11 mouse cellular contexts compared by ENCODE assay signal in the genomic region with DNA sequence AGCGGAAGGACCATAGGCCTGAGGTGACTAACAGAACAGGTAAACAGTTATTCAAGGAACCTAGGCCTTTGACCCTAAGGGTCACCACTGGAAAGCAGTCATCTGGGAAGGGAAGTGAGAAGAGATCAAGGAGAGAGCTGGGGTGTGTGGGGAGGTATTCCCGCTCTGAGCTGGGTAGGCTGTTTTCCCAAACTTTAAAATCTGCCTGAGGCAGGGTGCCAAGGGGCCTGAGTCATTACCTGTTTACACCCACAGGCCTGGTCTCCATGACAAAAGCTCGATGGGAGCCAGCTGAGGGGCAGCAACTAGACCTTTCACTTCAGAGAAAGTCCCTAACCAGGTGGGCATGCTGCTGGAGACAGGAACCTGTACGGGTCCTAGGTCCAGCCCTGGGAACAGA. TPM values are rescaled to one million over a fixed set of nuclear protein-coding genes. Genes with fewer than 3 reads are reported as not detected.
A peak's percentile ranks its signal among the peaks of the same experiment; 100 is the strongest.
DNase-seq lines count a peak whose midpoint lies in the region.
"Had no signal": no experiment of that assay in that cellular context is flagged by ENCODE, and none has a peak within 500 bp of the region (broad histone marks: within the 10 kb centered on the region; RNA-seq: fewer than 3 reads in every experiment).

No protein-coding gene starts in this region.

- peak; percentile 22 for DNase-seq in gastrocnemius, adult 18-20 months (ENCODE audit: low spot score)
- no peak for DNase-seq in gastrocnemius, adult 8-10 months (ENCODE audit: low spot score in 2 of 2)
- DNase-seq in urinary bladder, adult 18-20 months (ENCODE audit: low spot score in 2 of 2): peak; percentile 51 to 62
- DNase-seq in urinary bladder, postnatal 10 days (ENCODE audit: low spot score): no peak
- peak; percentile 22 to 45 for DNase-seq in heart, postnatal 36 days
- peak; percentile 57 to 62 for DNase-seq in urinary bladder, postnatal 36 days (ENCODE audit: low spot score in 2 of 2)
- no peak for DNase-seq in embryo, embryonic 10 days (ENCODE audit: low spot score)
- DNase-seq in right cerebral cortex, postnatal 36 days (ENCODE audit: low spot score in 2 of 2): no peak
- DNase-seq: cerebellum, postnatal 10 days; kidney, postnatal 14 days; thymus, postnatal 4 days had no signal

- intact Hi-C loops in heart, postnatal 36 days (cut with DNase I): no loop called here

RNA-seq across cellular contexts. Expression of gene Rpl31, which starts 31.6 kb away (rescaled TPM):
- total RNA-seq in gastrocnemius, adult 18-20 months (2021): 100 to 1,000 TPM; 594 to 605 TPM
- 100 to 1,000 TPM; 426 to 535 (median 481) TPM for total RNA-seq in gastrocnemius, adult 8-10 months (2022)
- total RNA-seq in heart, postnatal 36 days (2021): 100 to 1,000 TPM; 517 to 581 TPM

Comparison
In these comparisons a context has a peak if more than half of its experiments do, and no peak if none do; other contexts are left out.
1. DNase-seq: peak in gastrocnemius, adult 18-20 months (single experiment), urinary bladder, adult 18-20 months (2 of 2), heart, postnatal 36 days (2 of 2) and urinary bladder, postnatal 36 days (2 of 2); none in gastrocnemius, adult 8-10 months (0 of 2), urinary bladder, postnatal 10 days (single experiment), embryo, embryonic 10 days (single experiment) and right cerebral cortex, postnatal 36 days (0 of 2).